Mouse (Mus musculus): ENCODE data around the gene Oosp2. TPM values are rescaled to one million over a fixed set of nuclear protein-coding genes. Genes with fewer than 3 reads are reported as not detected.
A peak's percentile ranks its signal among the peaks of the same experiment; 100 is the strongest.

Oosp2 gene
- not detected in 2 replicates for polyA plus RNA-seq (2015; fragmentation: Nextera tagmentation; extraction: Ambion mirVana)

GRCm38 (mm10) chr19:11660459-11660858 is at the start of gene Oosp2:
Oosp2 (minus strand) TSS chr19:11660559.
- 89% methylated on average over 5 of the region's 5 CpGs for whole genome bisulfite sequencing
- Histone ChIP-seq H3K27me3 (replicated peaks) (no peaks in the 10 kb centered on the region), H3K9ac (no peak within 1 kb of the TSS), H3K9me3 (no peaks in the 10 kb centered on the region), H3K4me1 (no peaks in the 10 kb centered on the region), H3K27ac (no peak within 1 kb of the TSS), H3K36me3 (replicated peaks) (no peaks in the 10 kb centered on the region), H3K4me2 (no peak within 1 kb of the TSS), H3K4me3 (no peak within 1 kb of the TSS)
- ATAC-seq (replicated peaks) = no peak

DNA sequence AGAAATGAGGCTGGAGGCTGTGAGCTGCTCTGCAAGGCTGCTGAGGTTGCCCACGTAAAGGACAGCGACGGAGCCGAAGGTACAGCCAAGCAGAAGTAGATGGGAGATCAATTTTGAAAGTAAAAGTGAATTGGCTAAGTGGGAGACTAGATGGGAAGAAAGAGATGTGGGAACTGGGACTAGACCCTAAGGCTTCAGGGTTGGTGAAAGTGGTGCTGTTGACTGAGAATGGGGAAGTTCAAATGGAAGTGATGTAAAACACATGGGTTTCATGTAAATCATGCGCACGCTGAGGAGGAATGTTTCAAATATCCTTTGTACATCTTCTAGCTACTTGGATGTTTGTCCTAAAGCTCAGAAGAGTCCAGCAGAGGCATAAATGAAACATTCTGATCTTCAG is 38.0 kb upstream of the Oosp2 start:
- Histone ChIP-seq H3K27ac (no peak overlapping the region), H3K27me3 (replicated peaks) (no peaks in the 10 kb centered on the region), H3K4me3 (no peak overlapping the region), H3K4me1 (no peaks in the 10 kb centered on the region), H3K9me3 (no peaks in the 10 kb centered on the region), H3K9ac (no peak overlapping the region), H3K36me3 (replicated peaks) (no peaks in the 10 kb centered on the region), H3K4me2 (no peak overlapping the region)
- WGBS = 93% methylated on average over 6 of the region's 6 CpGs
- no peak for ATAC-seq (replicated peaks)

DNA sequence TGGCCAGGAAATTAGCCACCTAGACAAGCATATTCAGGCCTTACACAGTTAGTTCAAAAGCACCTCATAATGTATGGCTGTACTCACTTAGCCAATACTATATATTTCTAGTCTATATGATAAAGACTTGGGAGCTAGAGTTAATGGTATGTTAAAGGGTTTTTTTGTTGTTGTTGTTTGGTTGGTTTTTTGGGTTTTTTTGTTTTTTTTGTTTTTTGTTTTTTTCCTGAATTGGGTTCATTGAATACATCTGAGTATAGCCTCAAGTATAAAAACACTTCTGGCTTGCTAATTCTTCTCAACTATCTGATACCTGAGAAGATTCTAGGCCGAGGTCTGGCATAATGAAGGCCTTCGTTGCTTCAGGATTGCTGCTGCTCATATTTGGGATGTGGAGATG is 36.4 kb upstream of the Oosp2 start, which contains the start of gene Oosp3:
TSS of gene Oosp3 (plus strand) at position 301 of the 400 bp plus-strand sequence.
- Histone ChIP-seq H3K4me3 (no peak within 1 kb of the TSS), H3K27me3 (replicated peaks) (no peaks in the 10 kb centered on the region), H3K4me2 (no peak within 1 kb of the TSS), H3K9me3 (no peaks in the 10 kb centered on the region), H3K9ac (no peak within 1 kb of the TSS), H3K4me1 (no peaks in the 10 kb centered on the region), H3K27ac (no peak within 1 kb of the TSS), H3K36me3 (replicated peaks) (no peaks in the 10 kb centered on the region)
- no peak for ATAC-seq (replicated peaks)
- 85% methylated on average over 2 of the region's 2 CpGs for WGBS

- Histone ChIP-seq H3K9me3 (no peaks in the 10 kb centered on the region), H3K4me1 (no peaks in the 10 kb centered on the region), H3K27me3 (replicated peaks) (no peaks in the 10 kb centered on the region), H3K9ac (no peak overlapping the region), H3K36me3 (replicated peaks) (no peaks in the 10 kb centered on the region), H3K4me3 (no peak overlapping the region), H3K27ac (no peak overlapping the region), H3K4me2 (no peak overlapping the region)
- 53% methylated on average over 1 of the region's 1 CpGs for WGBS
- no peak for ATAC-seq (replicated peaks)
Measured at GRCm38 (mm10) chr19:11691454-11691853, 31.1 kb upstream of the Oosp2 start.

GRCm38 (mm10) chr19:11690839-11691238 is 30.5 kb upstream of the Oosp2 start, which contains the start of gene Oosp1:
Oosp1 (minus strand) TSS chr19:11691150.
- Histone ChIP-seq H3K4me1 (no peaks in the 10 kb centered on the region), H3K27ac (no peak within 1 kb of the TSS), H3K4me2 (no peak within 1 kb of the TSS), H3K4me3 (no peak within 1 kb of the TSS), H3K9me3 (no peaks in the 10 kb centered on the region), H3K36me3 (replicated peaks) (no peaks in the 10 kb centered on the region), H3K9ac (no peak within 1 kb of the TSS), H3K27me3 (replicated peaks) (no peaks in the 10 kb centered on the region)
- ATAC-seq (replicated peaks) = no peak
- WGBS = 79% methylated on average over 5 of the region's 5 CpGs

DNA sequence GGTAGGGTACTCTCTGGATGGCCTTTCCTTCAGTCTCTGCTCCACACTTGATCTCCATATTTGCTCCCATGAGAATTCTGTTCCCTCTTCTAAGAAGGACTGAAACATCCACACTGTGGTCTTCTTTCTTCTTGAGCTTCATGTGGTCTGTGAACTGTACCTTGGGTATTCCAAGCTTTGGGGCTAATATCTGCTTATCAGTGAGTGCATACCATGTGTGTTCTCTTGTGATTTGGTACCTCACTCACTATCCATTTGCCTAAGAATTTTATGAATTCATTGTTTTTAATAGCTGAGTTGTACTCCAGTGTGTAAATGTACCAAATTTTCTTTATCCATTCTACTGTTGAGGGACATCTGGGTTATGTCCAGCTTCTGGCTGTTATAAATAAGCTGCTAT is 1.2 kb upstream of the Oosp2 start:
- Histone ChIP-seq H3K9me3 (no peaks in the 10 kb centered on the region), H3K4me3 (no peak overlapping the region), H3K27me3 (replicated peaks) (no peaks in the 10 kb centered on the region), H3K27ac (no peak overlapping the region), H3K4me1 (no peaks in the 10 kb centered on the region), H3K9ac (no peak overlapping the region), H3K36me3 (replicated peaks) (no peaks in the 10 kb centered on the region), H3K4me2 (no peak overlapping the region)
- ATAC-seq (replicated peaks) = no peak

DNA sequence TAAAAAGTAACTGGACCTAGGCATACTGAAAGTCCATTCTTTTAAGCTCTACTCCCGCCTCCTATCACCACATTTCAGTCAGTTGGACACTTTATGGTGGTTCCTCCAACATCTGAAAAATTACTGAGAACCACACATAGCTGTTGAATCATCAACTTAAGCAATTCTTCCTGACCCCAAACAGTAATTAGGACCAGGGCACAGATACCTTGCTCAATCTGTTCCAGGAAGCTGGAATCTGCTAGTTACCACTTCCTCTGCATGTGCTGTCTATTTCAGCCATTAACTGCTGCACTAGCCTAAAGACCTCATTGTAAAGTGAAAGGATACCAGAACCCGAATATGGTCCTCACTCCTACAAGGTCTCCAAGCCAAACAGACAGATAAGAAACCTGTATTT is 1.2 kb downstream of the Oosp2 start:
- Histone ChIP-seq H3K4me1 (no peaks in the 10 kb centered on the region), H3K27me3 (replicated peaks) (no peaks in the 10 kb centered on the region), H3K27ac (no peak overlapping the region), H3K4me2 (no peak overlapping the region), H3K9ac (no peak overlapping the region), H3K9me3 (no peaks in the 10 kb centered on the region), H3K4me3 (no peak overlapping the region), H3K36me3 (replicated peaks) (no peaks in the 10 kb centered on the region)
- 74% methylated on average over 2 of the region's 2 CpGs for WGBS
- no peak for ATAC-seq (replicated peaks)

DNA sequence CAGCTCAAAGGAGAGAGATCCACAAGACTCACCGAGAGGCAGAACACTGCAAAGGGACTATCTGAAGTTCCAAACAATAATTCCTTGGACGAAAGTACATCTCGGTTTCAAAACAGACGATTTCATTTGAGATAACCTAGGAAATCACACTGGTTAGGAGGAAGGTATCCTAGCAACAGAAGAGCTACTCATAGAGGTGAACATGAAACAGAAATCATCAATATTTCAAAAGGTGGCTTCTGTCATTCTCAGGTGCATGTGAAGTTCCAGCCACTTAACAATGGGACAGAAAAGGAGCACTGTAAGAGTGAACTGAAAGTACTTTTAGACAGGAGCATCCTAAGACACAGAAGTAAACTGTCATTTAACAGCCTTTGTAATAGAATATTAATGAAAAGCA is 10.8 kb downstream of the Oosp2 start:
- 75% methylated on average over 4 of the region's 4 CpGs for WGBS
- Histone ChIP-seq H3K4me1 (no peaks in the 10 kb centered on the region), H3K4me2 (no peak overlapping the region), H3K27ac (no peak overlapping the region), H3K9ac (no peak overlapping the region), H3K4me3 (no peak overlapping the region), H3K36me3 (replicated peaks) (no peaks in the 10 kb centered on the region), H3K27me3 (replicated peaks) (no peaks in the 10 kb centered on the region), H3K9me3 (no peaks in the 10 kb centered on the region)
- ATAC-seq (replicated peaks) = peak; percentile 72; the same call in 1 of the 2 replicates

GRCm38 (mm10) chr19:11646166-11646565 is 14.2 kb downstream of the Oosp2 start:
- ATAC-seq (replicated peaks) = no peak
- Histone ChIP-seq H3K27me3 (replicated peaks) (no peaks in the 10 kb centered on the region), H3K4me3 (no peak overlapping the region), H3K9ac (no peak overlapping the region), H3K9me3 (no peaks in the 10 kb centered on the region), H3K27ac (no peak overlapping the region), H3K4me1 (no peaks in the 10 kb centered on the region), H3K4me2 (no peak overlapping the region), H3K36me3 (replicated peaks) (no peaks in the 10 kb centered on the region)
- WGBS = 83% methylated on average over 3 of the region's 3 CpGs

DNA sequence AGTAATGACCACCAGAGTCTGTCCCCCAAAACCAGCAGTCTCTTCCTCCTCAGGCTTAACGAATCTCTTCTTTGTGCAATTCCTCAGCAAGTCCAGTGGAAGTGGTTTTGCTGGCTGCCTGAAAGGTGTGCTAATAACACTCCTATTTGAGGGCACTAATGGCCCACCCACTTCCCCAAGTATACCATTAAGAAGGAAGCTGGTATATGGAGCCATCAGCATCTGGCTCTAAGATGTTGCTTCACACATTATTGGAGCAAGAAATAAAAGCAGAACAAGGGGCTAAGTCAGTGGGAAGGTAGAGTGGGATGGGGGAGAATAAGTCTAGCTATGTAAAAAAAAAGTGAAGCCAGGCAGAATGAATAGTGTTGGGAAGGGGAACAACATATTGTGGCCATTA is 19.6 kb downstream of the Oosp2 start, which contains the start of gene Ms4a3:
TSS of gene Ms4a3 (minus strand) at position 120 of the 400 bp plus-strand sequence.
- Histone ChIP-seq H3K9ac (no peak within 1 kb of the TSS), H3K27me3 (replicated peaks) (no peaks in the 10 kb centered on the region), H3K9me3 (no peaks in the 10 kb centered on the region), H3K27ac (no peak within 1 kb of the TSS), H3K4me1 (no peaks in the 10 kb centered on the region), H3K36me3 (replicated peaks) (no peaks in the 10 kb centered on the region), H3K4me3 (no peak within 1 kb of the TSS), H3K4me2 (no peak within 1 kb of the TSS)
- ATAC-seq (replicated peaks) = no peak
- WGBS = 84% methylated on average over 1 of the region's 1 CpGs

DNA sequence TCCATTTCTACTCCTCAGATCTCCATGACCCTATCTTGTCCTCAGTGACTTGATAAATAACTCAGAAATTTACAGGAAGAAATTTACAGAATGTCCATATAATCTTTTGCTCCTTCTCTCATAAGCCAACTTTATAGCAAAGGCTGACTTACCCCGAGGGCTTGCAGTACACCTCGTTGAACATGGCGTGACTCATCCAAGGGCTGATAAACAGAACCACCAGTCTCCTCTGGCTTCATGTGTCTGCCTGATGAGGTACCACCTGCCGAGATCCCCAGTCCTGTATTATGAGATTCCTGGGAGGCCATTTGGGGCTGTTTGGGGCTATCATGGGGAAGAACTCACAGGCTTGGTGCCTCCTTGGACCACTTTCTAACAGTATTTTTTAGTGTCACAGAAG is 21.3 kb downstream of the Oosp2 start:
- no peaks in the 10 kb centered on the region for H3K27me3 ChIP-seq (replicated peaks)
- H3K4me2 ChIP-seq = no peak overlapping the region
- no peak overlapping the region for H3K27ac ChIP-seq
- no peak overlapping the region for H3K4me3 ChIP-seq
- H3K4me1 ChIP-seq = no peaks in the 10 kb centered on the region
- no peaks in the 10 kb centered on the region for H3K36me3 ChIP-seq (replicated peaks)
- no peak for ATAC-seq (replicated peaks)
- WGBS = 80% methylated on average over 4 of the region's 4 CpGs
- H3K9ac ChIP-seq = no peak overlapping the region
- no peaks in the 10 kb centered on the region for H3K9me3 ChIP-seq

GRCm38 (mm10) chr19:11635572-11635971 is 24.8 kb downstream of the Oosp2 start:
- no peak for ATAC-seq (replicated peaks)
- 82% methylated on average over 5 of the region's 5 CpGs for WGBS
- Histone ChIP-seq H3K4me1 (no peaks in the 10 kb centered on the region), H3K4me2 (no peak overlapping the region), H3K9me3 (no peaks in the 10 kb centered on the region), H3K27ac (no peak overlapping the region), H3K27me3 (replicated peaks) (no peaks in the 10 kb centered on the region), H3K9ac (no peak overlapping the region), H3K4me3 (no peak overlapping the region), H3K36me3 (replicated peaks) (no peaks in the 10 kb centered on the region)

GRCm38 (mm10) chr19:11634330-11634729 is 26.0 kb downstream of the Oosp2 start:
- H3K36me3 ChIP-seq (replicated peaks) = no peaks in the 10 kb centered on the region
- H3K9ac ChIP-seq = no peak overlapping the region
- ATAC-seq (replicated peaks) = no peak
- H3K27me3 ChIP-seq (replicated peaks) = no peaks in the 10 kb centered on the region
- H3K27ac ChIP-seq = no peak overlapping the region
- H3K4me2 ChIP-seq = no peak overlapping the region
- no peaks in the 10 kb centered on the region for H3K9me3 ChIP-seq
- 82% methylated on average over 2 of the region's 2 CpGs for WGBS
- H3K4me3 ChIP-seq = no peak overlapping the region
- no peaks in the 10 kb centered on the region for H3K4me1 ChIP-seq
